In genomic region chr8:13105087-13105881, GRCm38 (mm10) we compare ENCODE assay signal across 7 mouse cellular contexts. TPM values are rescaled to one million over a fixed set of nuclear protein-coding genes. Genes with fewer than 3 reads are reported as not detected.
DNase-seq lines count a peak whose midpoint lies in the region; ATAC-seq and TF ChIP-seq lines count a peak whose summit lies in the region.

TSS of gene Pcid2 (minus strand) at chr8:13105459.
TSS of gene Cul4a (plus strand) at chr8:13105621.

- peak; percentile 94 for ATAC-seq in intestine, postnatal 0 days
- peak; percentile 94 for ATAC-seq in midbrain, embryonic 12.5 days (ENCODE audit: low FRiP score, low read depth)

- peak within 1 kb of the TSS; percentile 96 for H3K9ac ChIP-seq in intestine, postnatal 0 days (ENCODE audit: low read depth, low read length)
- H3K9ac ChIP-seq in midbrain, embryonic 12.5 days (replicated peaks), result peak within 1 kb of the TSS; percentile 97

- 0 out of 2 replicates have a peak, but pooled peaks cover 5% of the 10 kb centered on the region for H3K36me3 ChIP-seq in intestine, postnatal 0 days (ENCODE audit: control insufficient read depth, insufficient read depth)
- no peaks in the 10 kb centered on the region for H3K36me3 ChIP-seq in midbrain, embryonic 12.5 days
- H3K36me3 ChIP-seq in small intestine, adult 2 months (ENCODE audit: control insufficient read depth, insufficient read depth, low read length), result 0 out of 2 replicates have a peak, but pooled peaks cover 2% of the 10 kb centered on the region

- H3K27me3 ChIP-seq in intestine, postnatal 0 days (replicated peaks; ENCODE audit: control insufficient read depth, insufficient read depth, low read length), result no peaks in the 10 kb centered on the region
- no peaks in the 10 kb centered on the region for H3K27me3 ChIP-seq in midbrain, embryonic 12.5 days
- H3K27me3 ChIP-seq in small intestine, adult 2 months (ENCODE audit: control insufficient read depth, insufficient read depth, low read length), result no peaks in the 10 kb centered on the region

- WGBS in intestine, postnatal 0 days, result under 1% methylated on average over 74 of the region's 87 CpGs
- WGBS in midbrain, embryonic 12.5 days, result under 1% methylated on average over 87 of the region's 87 CpGs
- WGBS in small intestine, adult 2 months, result 1% methylated on average over 81 of the region's 87 CpGs

- TF ChIP-seq POLR2A in small intestine, adult 2 months (IDR thresholded peaks at IDR 0.05; ENCODE audit: low read depth, low read length), result peak; percentile 52

- H3K4me1 ChIP-seq in intestine, postnatal 0 days (replicated peaks; ENCODE audit: control insufficient read depth, insufficient read depth, low read length), result peaks cover 7% of the 10 kb centered on the region; the same call in 1 of the 2 replicates
- peaks cover 23% of the 10 kb centered on the region for H3K4me1 ChIP-seq in midbrain, embryonic 12.5 days
- peaks cover 3% of the 10 kb centered on the region; the same call in 1 of the 2 replicates for H3K4me1 ChIP-seq in small intestine, adult 2 months (ENCODE audit: control insufficient read depth, insufficient read depth, insufficient read length, low read length)

- no peaks in the 10 kb centered on the region for H3K9me3 ChIP-seq in intestine, postnatal 0 days (ENCODE audit: control insufficient read depth)
- H3K9me3 ChIP-seq in midbrain, embryonic 12.5 days, result no peaks in the 10 kb centered on the region

- peak within 1 kb of the TSS; percentile 94 for H3K4me3 ChIP-seq in intestine, postnatal 0 days (ENCODE audit: low read depth, low read length)
- H3K4me3 ChIP-seq in midbrain, embryonic 12.5 days, result peak within 1 kb of the TSS; percentile 95
- peak within 1 kb of the TSS; percentile 89 for H3K4me3 ChIP-seq in small intestine, adult 2 months (ENCODE audit: low read depth, low read length)

- peak; percentile 90 for TF ChIP-seq CTCF in intestine, postnatal 0 days (IDR thresholded peaks at IDR 0.05; ENCODE audit: low read depth)
- TF ChIP-seq CTCF in small intestine, adult 2 months (IDR thresholded peaks at IDR 0.05; ENCODE audit: extremely low read depth, insufficient read length, insufficient replicate concordance, low read depth, low read length), result peak; percentile 47

- intact Hi-C loops in left cerebral cortex, postnatal 4 days (cut with DNase I), result no loop called here

- peak within 1 kb of the TSS; percentile 94 for H3K27ac ChIP-seq in intestine, postnatal 0 days (ENCODE audit: low read depth, low read length)
- peak within 1 kb of the TSS; percentile 91 for H3K27ac ChIP-seq in midbrain, embryonic 12.5 days (replicated peaks)
- peak within 1 kb of the TSS; percentile 73 for H3K27ac ChIP-seq in small intestine, adult 2 months (ENCODE audit: insufficient read depth, low read depth, low read length)

- H3K4me2 ChIP-seq in intestine, postnatal 0 days (replicated peaks; ENCODE audit: low read depth), result peak within 1 kb of the TSS; percentile 77
- H3K4me2 ChIP-seq in midbrain, embryonic 12.5 days (replicated peaks), result peak within 1 kb of the TSS; percentile 99

- peak; percentile 94 for DNase-seq in adrenal gland, adult 8-10 months
- peak; percentile 97 for DNase-seq in embryo, embryonic 9.5 days (ENCODE audit: extremely low spot score)
- DNase-seq in gonadal fat pad, adult 2 months (ENCODE audit: low read depth), result no peak
- DNase-seq in left cerebral cortex, postnatal 4 days, result peak; percentile 98

RNA-seq across cellular contexts. Expression of gene Pcid2, which starts in this region (rescaled TPM):
- total RNA-seq in adrenal gland, adult 8-10 months (2022), result 10 to 100 TPM; 24.1 to 33.3 (median 28.1) TPM
- 20.9 and 22.1 TPM in 2 replicates for polyA plus RNA-seq in gonadal fat pad, adult 2 months (2012; rRNA removed)
- 9.6 TPM in 2 replicates for polyA plus RNA-seq in intestine, postnatal 0 days (2015; fragmentation: Nextera tagmentation; extraction: Ambion mirVana)
- total RNA-seq in left cerebral cortex, postnatal 4 days (2021), result 10 to 100 TPM; 31.5 to 33.8 TPM
- polyA plus RNA-seq in midbrain, embryonic 12.5 days (2016; fragmentation: Nextera tagmentation; extraction: Ambion mirVana), result 58.9 and 62.3 TPM in 2 replicates
- 8.5 and 13.0 TPM in 2 replicates for polyA plus RNA-seq in small intestine, adult 2 months (2012; rRNA removed)

RNA-seq across cellular contexts. Expression of gene Cul4a, which starts in this region (rescaled TPM):
- total RNA-seq in adrenal gland, adult 8-10 months (2022), result 100 to 1,000 TPM; 160 to 191 (median 169) TPM
- polyA plus RNA-seq in gonadal fat pad, adult 2 months (2012; rRNA removed), result 49.4 and 53.2 TPM in 2 replicates
- 44.9 and 49.7 TPM in 2 replicates for polyA plus RNA-seq in intestine, postnatal 0 days (2015; fragmentation: Nextera tagmentation; extraction: Ambion mirVana)
- 10 to 100 TPM; 67.0 to 67.3 TPM for total RNA-seq in left cerebral cortex, postnatal 4 days (2021)
- 82.1 and 86.1 TPM in 2 replicates for polyA plus RNA-seq in midbrain, embryonic 12.5 days (2016; fragmentation: Nextera tagmentation; extraction: Ambion mirVana)
- 19.2 and 23.8 TPM in 2 replicates for polyA plus RNA-seq in small intestine, adult 2 months (2012; rRNA removed)
